ENCODE assay signal across 15 mouse cellular contexts in genomic region chr2:29879964-29880830, GRCm38 (mm10). TPM values are rescaled to one million over a fixed set of nuclear protein-coding genes. Genes with fewer than 3 reads are reported as not detected.
DNase-seq lines count a peak whose midpoint lies in the region; ATAC-seq and TF ChIP-seq lines count a peak whose summit lies in the region.
"Had no signal": no experiment of that assay in that cellular context is flagged by ENCODE, and none has a peak within 500 bp of the region (broad histone marks: within the 10 kb centered on the region; RNA-seq: fewer than 3 reads in every experiment).

No protein-coding gene starts in this region.

- DNase-seq in cerebellum, adult 18-20 months: peak; percentile 41 to 47
- DNase-seq in cerebellum, postnatal 10 days: no peak
- no peak for DNase-seq in left cerebral cortex, adult 2 months (ENCODE audit: extremely low spot score in 1 of 2, low spot score in 2 of 2)
- DNase-seq in left cerebral cortex, postnatal 4 days: no peak
- no peak for DNase-seq in ES-E14 (ENCODE audit: low read depth, low spot score)
- no peak for DNase-seq in gastrocnemius, postnatal 14 days
- no peak for DNase-seq in forebrain, embryonic 14.5 days (ENCODE audit: low spot score)
- DNase-seq: gastrocnemius, postnatal 10 days; kidney, postnatal 4 days; lung, postnatal 36 days had no signal

- in situ Hi-C loops in ES-E14 (cut with MboI; ENCODE audit: low sequenced_read_pairs in 2 of 2, unreplicated experiment in 2 of 2): no loop called here

- 0 out of 2 replicates have a peak overlapping the region, but pooled peaks have one; percentile 40 for H3K27ac ChIP-seq in left cerebral cortex, adult 2 months
- no peak overlapping the region for H3K27ac ChIP-seq in ES-E14 (ENCODE audit: insufficient read depth, low read depth, low read length, poor library complexity, severe bottlenecking)
- H3K27ac ChIP-seq in embryonic fibroblast, embryonic 13.5 days (ENCODE audit: insufficient read depth, low read length): peak overlapping the region; percentile 66
- H3K27ac ChIP-seq in forebrain, embryonic 14.5 days (ENCODE audit: low read depth, low read length): no peak overlapping the region
- H3K27ac ChIP-seq: embryonic facial prominence, embryonic 15.5 days; hindbrain, postnatal 0 days; limb, embryonic 13.5 days; stomach, postnatal 0 days had no signal

- H3K4me2 ChIP-seq in forebrain, embryonic 14.5 days (ENCODE audit: low read length): no peak overlapping the region
- H3K4me2 ChIP-seq: embryonic facial prominence, embryonic 15.5 days; limb, embryonic 13.5 days had no signal

- peaks cover 3% of the 10 kb centered on the region; the same call in 1 of the 2 replicates for H3K36me3 ChIP-seq in ES-E14 (ENCODE audit: control insufficient read depth, insufficient read depth, low read length, poor library complexity, severe bottlenecking)
- H3K36me3 ChIP-seq in forebrain, embryonic 14.5 days (ENCODE audit: control insufficient read depth, insufficient read depth, low read length): no peaks in the 10 kb centered on the region

- TF ChIP-seq CTCF in left cerebral cortex, adult 2 months (IDR thresholded peaks at IDR 0.05): no peak
- no peak for TF ChIP-seq CTCF in embryonic fibroblast, embryonic 13.5 days (IDR thresholded peaks at IDR 0.05; ENCODE audit: borderline replicate concordance, insufficient read depth, low read length)

- no peaks in the 10 kb centered on the region for H3K9me3 ChIP-seq in ES-E14 (ENCODE audit: control insufficient read depth, insufficient read depth, low read depth, low read length)
- no peaks in the 10 kb centered on the region for H3K9me3 ChIP-seq in forebrain, embryonic 14.5 days (replicated peaks; ENCODE audit: control insufficient read depth, low read length)
- H3K9me3 ChIP-seq: embryonic facial prominence, embryonic 15.5 days had no signal

- H3K9ac ChIP-seq in ES-E14 (ENCODE audit: insufficient read depth, low read depth, low read length, poor library complexity, severe bottlenecking): no peak overlapping the region
- H3K9ac ChIP-seq in forebrain, embryonic 14.5 days (ENCODE audit: low read length): no peak overlapping the region
- H3K9ac ChIP-seq: embryonic facial prominence, embryonic 15.5 days; limb, embryonic 13.5 days had no signal

- H3K27me3 ChIP-seq in forebrain, embryonic 14.5 days (replicated peaks; ENCODE audit: control insufficient read depth, insufficient read depth, low read length): no peaks in the 10 kb centered on the region
- H3K27me3 ChIP-seq: embryonic facial prominence, embryonic 15.5 days; limb, embryonic 13.5 days had no signal

- intact Hi-C loops in left cerebral cortex, adult 2 months (cut with DNase I): no loop called here
- intact Hi-C loops in left cerebral cortex, postnatal 4 days (cut with DNase I): no loop called here
- intact Hi-C loops in gastrocnemius, postnatal 14 days (cut with DNase I; ENCODE audit: low total_unique reads): no loop called here

- peaks cover 0 to 13% of the 10 kb centered on the region in 2 experiments; a peak in 2 of 4 replicates for H3K4me1 ChIP-seq in ES-E14 (ENCODE audit: control insufficient read depth in 2 of 2, insufficient read depth in 2 of 2, low read length in 2 of 2, poor library complexity in 1 of 2)
- peaks cover 6% of the 10 kb centered on the region for H3K4me1 ChIP-seq in embryonic fibroblast, embryonic 13.5 days (ENCODE audit: control insufficient read depth, insufficient read depth, low read length)
- H3K4me1 ChIP-seq in forebrain, embryonic 14.5 days (ENCODE audit: control insufficient read depth, insufficient read depth, low read length): no peaks in the 10 kb centered on the region
- H3K4me1 ChIP-seq: embryonic facial prominence, embryonic 15.5 days; limb, embryonic 13.5 days had no signal

- H3K4me3 ChIP-seq in left cerebral cortex, adult 2 months: no peak overlapping the region
- no peak overlapping the region for H3K4me3 ChIP-seq in ES-E14 (ENCODE audit: insufficient read depth in 1 of 2, low read depth in 1 of 2, low read length in 2 of 2, poor library complexity in 1 of 2, severe bottlenecking in 1 of 2)
- H3K4me3 ChIP-seq in embryonic fibroblast, embryonic 13.5 days (ENCODE audit: insufficient read depth, low read length): no peak overlapping the region
- H3K4me3 ChIP-seq in forebrain, embryonic 14.5 days (ENCODE audit: low read depth, low read length): no peak overlapping the region
- H3K4me3 ChIP-seq: embryonic facial prominence, embryonic 15.5 days; limb, embryonic 13.5 days had no signal

- WGBS in forebrain, embryonic 14.5 days: 83% methylated on average over 17 of the region's 17 CpGs

- TF ChIP-seq POLR2A in embryonic fibroblast, embryonic 13.5 days (IDR thresholded peaks at IDR 0.05; ENCODE audit: low read depth, low read length): peak; percentile 36; the same call in 1 of the 2 replicates

- ATAC-seq in forebrain, embryonic 14.5 days: no peak
- ATAC-seq: hindbrain, postnatal 0 days had no signal

TF ChIP-seq in ES-E14, 5 proteins besides CTCF, POLR2A, EP300 and RAD21:
- TF ChIP-seq ZC3H11A (IDR thresholded peaks at IDR 0.05; ENCODE audit: borderline replicate concordance, low read depth, low read length) (no peak), HCFC1 (IDR thresholded peaks at IDR 0.05; ENCODE audit: borderline replicate concordance, insufficient read depth, low read length) (no peak), ZNF384 (IDR thresholded peaks at IDR 0.05; ENCODE audit: low read depth, low read length) (no peak), CHD2 (IDR thresholded peaks at IDR 0.05; ENCODE audit: low read depth, low read length) (no peak), MAFK (IDR thresholded peaks at IDR 0.05; ENCODE audit: insufficient read depth, low read depth, low read length) (peak; percentile 39; the same call in 1 of the 2 replicates)
TF ChIP-seq in ES-E14: peak in this region for 1.

RNA-seq across cellular contexts. Expression of gene Odf2, which starts 8.8 kb away (rescaled TPM):
- total RNA-seq in left cerebral cortex, adult 2 months (2021): 100 to 1,000 TPM in 1 of 2 experiments, 10 to 100 TPM in 1; 97.9 to 101 TPM
- 100 to 1,000 TPM; 119 TPM for total RNA-seq in left cerebral cortex, postnatal 4 days (2021)
- total RNA-seq in ES-E14 (2012; rRNA removed): 123 and 217 TPM in 2 replicates
- polyA plus RNA-seq in embryonic fibroblast, embryonic 13.5 days (2011; ENCODE audit: insufficient read length, low read depth, missing spikeins): 69.8 and 83.2 TPM in 2 replicates
- total RNA-seq in gastrocnemius, postnatal 14 days (2021): 10 to 100 TPM; 15.1 to 16.1 TPM
- 36.4 and 43.6 TPM in 2 replicates for polyA plus RNA-seq in forebrain, embryonic 14.5 days (2014; fragmentation: Nextera tagmentation; extraction: Ambion mirVana)

RNA-seq across cellular contexts. Expression of gene Cercam, which starts 11.2 kb away (rescaled TPM):
- 1 to 10 TPM; 5.9 to 8.6 TPM for total RNA-seq in left cerebral cortex, adult 2 months (2021)
- total RNA-seq in left cerebral cortex, postnatal 4 days (2021): 10 to 100 TPM; 17.5 to 19.0 TPM
- total RNA-seq in ES-E14 (2012; rRNA removed): 15.8 and 24.5 TPM in 2 replicates
- polyA plus RNA-seq in embryonic fibroblast, embryonic 13.5 days (2011; ENCODE audit: insufficient read length, low read depth, missing spikeins): 52.3 and 58.2 TPM in 2 replicates
- total RNA-seq in gastrocnemius, postnatal 14 days (2021): 10 to 100 TPM; 17.7 TPM
- polyA plus RNA-seq in forebrain, embryonic 14.5 days (2014; fragmentation: Nextera tagmentation; extraction: Ambion mirVana): 3.1 and 3.9 TPM in 2 replicates

RNA-seq across cellular contexts. Expression of gene Gle1, which starts 55.0 kb away (rescaled TPM):
- total RNA-seq in left cerebral cortex, adult 2 months (2021): 10 to 100 TPM; 46.5 to 48.1 TPM
- 10 to 100 TPM; 57.2 to 59.2 TPM for total RNA-seq in left cerebral cortex, postnatal 4 days (2021)
- total RNA-seq in ES-E14 (2012; rRNA removed): 64.8 and 69.0 TPM in 2 replicates
- 33.0 and 42.4 TPM in 2 replicates for polyA plus RNA-seq in embryonic fibroblast, embryonic 13.5 days (2011; ENCODE audit: insufficient read length, low read depth, missing spikeins)
- total RNA-seq in gastrocnemius, postnatal 14 days (2021): 10 to 100 TPM; 17.5 to 20.2 TPM
- polyA plus RNA-seq in forebrain, embryonic 14.5 days (2014; fragmentation: Nextera tagmentation; extraction: Ambion mirVana): 54.0 and 63.3 TPM in 2 replicates

Comparison
In these comparisons a context has a peak if more than half of its experiments do, and no peak if none do; other contexts are left out.
1. DNase-seq: peak in cerebellum, adult 18-20 months (2 of 2); none in cerebellum, postnatal 10 days (0 of 2), left cerebral cortex, adult 2 months (0 of 2), left cerebral cortex, postnatal 4 days (single experiment), ES-E14 (single experiment), gastrocnemius, postnatal 14 days (single experiment) and forebrain, embryonic 14.5 days (single experiment).
2. H3K27ac ChIP-seq: peak in left cerebral cortex, adult 2 months (single experiment) and embryonic fibroblast, embryonic 13.5 days (single experiment); none in ES-E14 (single experiment) and forebrain, embryonic 14.5 days (single experiment).